Mouse (Mus musculus) urinary bladder, postnatal 10 days (tissue): ENCODE measurements around the gene Trappc12.

Source experiments
- DNase-seq: peaks from one replicate; pipeline ENCODE4 v3.0.0; 2022; ENCODE audit warnings: low spot score

Gene Trappc12

DNA sequence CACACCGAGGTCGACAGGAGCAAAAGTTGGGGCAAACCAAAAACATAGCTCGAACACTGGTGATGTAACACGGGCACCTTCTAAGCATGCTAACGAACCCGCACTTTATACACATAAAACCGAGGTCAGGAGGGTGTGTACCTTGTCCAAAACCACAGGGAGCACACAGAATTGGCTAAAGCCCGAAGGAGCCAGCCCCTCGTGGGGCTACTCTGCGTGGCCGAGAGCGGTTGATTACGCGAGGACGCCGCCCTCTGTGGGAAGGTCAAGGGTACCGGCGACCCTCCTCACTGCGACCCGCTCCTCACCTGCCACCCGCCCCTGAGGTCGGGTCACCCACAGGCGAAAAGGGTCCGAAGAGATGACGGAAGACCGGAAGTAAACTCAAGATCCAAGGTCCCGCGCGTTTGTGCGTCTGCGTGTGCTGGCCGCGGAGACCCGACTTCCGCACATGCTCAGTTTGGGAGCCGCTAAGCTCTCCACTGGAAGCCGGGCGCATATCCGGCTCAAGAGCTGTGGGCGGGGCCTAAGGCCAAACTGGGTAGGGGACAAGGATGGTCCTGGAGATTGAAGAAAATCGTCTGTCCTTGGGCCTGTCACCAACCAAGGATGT, at the start of gene Trappc12:
Trappc12 (minus strand) TSS at position 452 of the 613 bp plus-strand sequence.
- DNase-seq = peak; percentile 25

GRCm38 (mm10) chr12:28799798-28800411, 49.6 kb upstream of the Trappc12 start:
- no peak for DNase-seq

DNA sequence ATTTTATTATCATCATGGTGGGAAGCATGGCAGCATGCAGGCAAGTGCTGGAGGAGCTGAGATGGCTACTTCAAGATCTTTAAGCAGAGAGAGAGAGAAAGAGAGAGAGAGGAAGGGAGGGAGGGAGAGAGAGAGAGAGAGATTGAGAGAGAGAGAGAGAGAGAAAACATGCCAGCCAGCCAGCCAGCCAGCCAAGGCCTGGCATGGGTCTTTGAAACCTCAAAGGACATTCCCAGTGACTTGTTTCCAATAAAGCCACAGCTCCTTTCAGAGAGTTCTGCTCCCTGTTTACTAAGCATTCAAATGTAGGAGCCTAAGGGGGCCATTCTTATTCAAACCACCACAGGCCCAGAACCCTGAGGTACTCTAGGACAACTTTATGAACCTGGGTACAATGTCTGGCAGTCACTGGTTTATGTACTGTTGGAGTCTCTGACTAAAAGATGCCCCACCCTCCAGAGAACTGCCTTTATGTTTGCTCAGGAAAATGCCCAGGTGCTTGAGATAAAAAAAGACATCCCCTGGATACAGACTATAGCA, 46.7 kb upstream of the Trappc12 start:
- DNase-seq = no peak

GRCm38 (mm10) chr12:28795041-28795440, 44.8 kb upstream of the Trappc12 start:
- DNase-seq = no peak

DNA sequence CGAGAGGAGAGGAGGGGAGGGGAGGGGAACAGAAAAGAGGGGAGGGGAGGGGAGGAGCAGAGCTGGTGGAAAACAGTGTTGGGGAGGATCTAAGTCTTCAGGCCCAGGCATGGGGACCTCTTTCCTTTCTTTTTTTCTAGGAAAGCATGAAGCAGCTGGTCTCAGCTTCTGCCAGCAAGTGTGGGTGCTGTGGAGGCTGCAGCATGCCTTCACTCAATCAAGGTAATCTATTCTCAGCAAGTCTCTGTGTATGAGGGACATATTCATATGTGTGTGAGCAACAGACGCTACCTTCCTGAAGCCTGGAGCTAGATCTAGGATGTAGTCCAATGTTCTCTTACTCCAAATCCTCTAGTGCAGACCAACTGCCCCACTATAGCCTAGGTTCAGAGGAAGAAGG, 43.4 kb upstream of the Trappc12 start:
- no peak for DNase-seq

GRCm38 (mm10) chr12:28792613-28793012, 42.3 kb upstream of the Trappc12 start:
- no peak for DNase-seq

DNA sequence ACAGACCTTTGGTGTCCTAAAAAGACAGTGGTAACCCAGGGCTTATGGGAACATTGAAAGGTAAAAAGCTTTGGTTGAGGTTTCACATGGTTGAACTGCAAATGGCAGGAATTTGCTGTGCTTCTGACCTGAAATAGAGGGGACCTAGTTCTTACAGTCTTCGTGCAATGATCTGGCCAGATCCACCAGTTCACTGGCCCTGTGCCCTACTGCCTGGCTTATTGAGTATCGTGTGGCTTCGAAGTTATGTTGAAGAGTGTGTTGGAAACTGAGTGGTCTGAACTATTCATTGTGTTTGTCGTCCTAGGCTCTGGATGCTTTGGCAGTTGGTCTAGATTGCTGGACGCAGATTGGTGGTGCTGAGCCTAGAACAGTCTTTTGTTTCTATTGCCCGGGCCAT, 36.0 kb upstream of the Trappc12 start:
- DNase-seq = no peak

DNA sequence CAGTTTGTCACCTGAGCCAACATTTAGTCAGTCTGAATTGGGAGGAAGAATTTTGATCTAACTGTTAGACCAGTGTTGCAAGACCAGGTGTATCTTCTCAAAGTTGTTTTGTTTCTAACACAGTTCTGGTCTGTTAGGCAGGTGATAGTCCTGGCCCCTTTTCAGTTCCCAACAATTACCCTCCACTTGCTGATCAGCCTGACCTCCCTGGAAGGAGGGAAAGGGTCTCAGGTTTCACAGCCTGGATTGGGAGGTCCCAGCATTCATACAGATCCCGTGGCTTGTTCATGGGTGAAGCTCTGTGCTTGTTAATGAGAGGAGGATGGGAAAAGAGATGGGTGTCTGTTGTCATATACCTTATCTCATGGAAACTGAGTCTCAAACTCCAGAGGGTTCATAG, 35.0 kb upstream of the Trappc12 start:
- no peak for DNase-seq

GRCm38 (mm10) chr12:28784864-28785263, 34.6 kb upstream of the Trappc12 start:
- no peak for DNase-seq

GRCm38 (mm10) chr12:28784355-28784754, 34.1 kb upstream of the Trappc12 start:
- DNase-seq = no peak

- no peak for DNase-seq
Measured at GRCm38 (mm10) chr12:28782637-28783036, 32.4 kb upstream of the Trappc12 start.

DNA sequence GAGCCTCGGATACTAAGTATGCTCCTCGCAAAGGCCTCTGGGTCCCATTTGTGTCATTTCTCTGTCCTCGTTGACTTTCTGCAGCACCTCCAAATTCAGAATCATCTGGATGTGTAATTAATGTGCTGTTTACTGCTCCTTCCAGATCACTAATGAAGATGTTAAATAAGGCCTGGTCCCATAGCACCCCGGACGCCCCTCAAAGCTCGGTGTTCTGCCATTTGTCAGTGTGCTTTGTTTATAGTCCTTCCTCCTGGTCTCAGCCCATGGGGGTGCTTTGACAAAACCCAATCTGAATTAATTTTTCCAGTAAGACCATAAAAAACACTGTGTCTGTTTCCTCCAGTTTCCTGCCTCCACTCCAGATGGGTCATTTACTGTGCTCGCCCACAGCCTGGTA, 29.9 kb upstream of the Trappc12 start:
- no peak for DNase-seq

DNA sequence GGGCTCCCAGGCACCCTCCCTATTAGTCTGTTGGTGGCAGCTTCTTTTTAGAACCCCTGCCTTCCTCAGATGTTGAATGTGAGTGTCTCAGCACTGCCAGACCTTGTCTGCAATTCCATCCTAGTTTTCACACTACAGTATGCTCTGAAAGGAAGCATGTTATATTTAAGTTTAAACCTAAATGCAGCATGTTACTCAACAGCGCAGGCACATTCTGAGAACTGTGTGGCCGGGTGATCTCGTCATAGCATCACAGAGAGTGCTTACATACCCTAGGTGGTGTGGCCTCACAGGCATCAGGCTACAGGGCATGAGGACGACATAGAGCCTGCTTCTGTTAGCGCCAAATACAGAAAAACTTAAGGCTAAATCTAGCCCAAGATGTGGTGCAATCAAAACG, 25.4 kb upstream of the Trappc12 start:
- DNase-seq = no peak

DNA sequence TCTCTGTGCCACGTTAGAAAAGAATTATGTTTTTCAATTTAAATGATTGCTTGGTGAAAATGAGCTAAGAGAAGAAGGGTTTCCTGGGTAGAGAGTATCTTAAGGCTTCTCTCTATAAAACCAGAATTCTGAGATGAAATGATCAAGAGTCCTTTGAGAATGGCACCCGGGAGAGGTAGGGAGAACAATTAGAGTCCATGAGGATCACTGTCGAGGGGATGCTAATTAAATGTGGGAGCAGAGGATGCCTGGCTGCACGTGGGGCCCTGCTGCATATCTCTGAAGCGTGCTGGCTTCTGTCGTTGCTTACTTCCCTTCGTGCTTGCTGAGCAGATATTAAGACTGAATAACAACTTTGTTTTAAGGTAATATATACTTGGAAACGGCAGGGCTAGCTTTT, 24.8 kb upstream of the Trappc12 start:
- DNase-seq = no peak

DNA sequence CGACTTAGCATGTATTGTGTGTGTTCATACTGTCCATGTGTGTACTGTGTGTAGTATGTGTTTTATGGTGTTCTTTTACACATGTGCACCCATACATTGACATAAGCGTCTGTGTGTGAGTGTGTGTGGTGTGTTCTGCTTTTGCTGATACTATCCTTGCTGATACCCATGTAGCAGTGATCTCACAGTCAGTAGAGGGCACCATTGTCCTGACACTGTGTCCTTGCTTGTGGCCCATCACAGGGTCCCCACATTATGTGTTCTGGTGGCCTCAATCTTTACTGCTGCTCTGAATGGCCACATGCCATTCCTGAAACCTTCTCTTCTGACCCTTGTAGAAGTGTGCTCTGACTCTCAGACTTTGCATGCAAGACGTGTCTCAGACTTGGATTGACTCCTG, 23.5 kb upstream of the Trappc12 start:
- no peak for DNase-seq

DNA sequence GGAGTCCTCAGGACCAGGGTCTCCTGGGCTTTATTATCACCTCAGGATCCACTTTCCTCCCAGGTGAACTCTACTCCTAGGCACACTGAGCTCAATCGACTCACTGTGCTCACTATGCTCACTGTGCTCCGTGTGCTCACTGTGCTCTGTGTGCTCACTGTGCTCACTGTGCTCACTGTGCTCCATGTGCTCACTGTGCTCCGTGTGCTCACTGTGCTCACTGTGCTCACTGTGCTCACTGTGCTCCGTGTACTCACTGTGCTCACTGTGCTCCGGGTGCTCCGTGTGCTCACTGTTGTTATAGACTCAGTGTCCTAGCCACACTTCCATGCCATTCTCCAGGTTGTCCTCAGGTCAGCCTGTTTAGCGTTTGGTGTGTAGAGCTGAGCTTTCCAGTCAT, 19.7 kb upstream of the Trappc12 start:
- DNase-seq = no peak

- no peak for DNase-seq
Measured at GRCm38 (mm10) chr12:28756019-28756418, 5.7 kb upstream of the Trappc12 start.

GRCm38 (mm10) chr12:28751508-28752263, 1.4 kb upstream of the Trappc12 start, which contains the start of gene Eipr1:
Eipr1 (plus strand) TSS chr12:28751803.
- DNase-seq = peak; percentile 38

GRCm38 (mm10) chr12:28750876-28751275, 604 bp upstream of the Trappc12 start:
- DNase-seq = no peak

GRCm38 (mm10) chr12:28743328-28743727, 6.9 kb downstream of the Trappc12 start:
- no peak for DNase-seq

DNA sequence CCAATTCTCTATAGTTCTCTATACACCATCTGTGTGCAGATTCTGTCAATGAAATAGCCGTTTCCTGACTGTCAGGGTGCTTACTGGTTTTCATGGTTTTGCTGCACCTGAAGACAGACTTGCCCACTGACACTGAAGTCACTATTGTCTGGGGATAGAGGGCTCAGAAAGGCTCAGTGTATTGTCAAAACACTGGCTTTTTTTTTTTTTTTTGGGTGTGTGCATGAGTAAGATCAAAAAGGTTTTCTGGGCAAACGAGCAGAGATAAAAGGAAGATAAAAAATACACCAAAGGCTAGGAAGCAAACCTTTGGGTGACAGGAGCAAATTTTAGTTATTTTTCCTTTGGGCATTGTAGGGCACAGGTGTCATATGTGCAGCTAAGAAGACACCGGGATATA, 15.0 kb downstream of the Trappc12 start:
- no peak for DNase-seq

DNA sequence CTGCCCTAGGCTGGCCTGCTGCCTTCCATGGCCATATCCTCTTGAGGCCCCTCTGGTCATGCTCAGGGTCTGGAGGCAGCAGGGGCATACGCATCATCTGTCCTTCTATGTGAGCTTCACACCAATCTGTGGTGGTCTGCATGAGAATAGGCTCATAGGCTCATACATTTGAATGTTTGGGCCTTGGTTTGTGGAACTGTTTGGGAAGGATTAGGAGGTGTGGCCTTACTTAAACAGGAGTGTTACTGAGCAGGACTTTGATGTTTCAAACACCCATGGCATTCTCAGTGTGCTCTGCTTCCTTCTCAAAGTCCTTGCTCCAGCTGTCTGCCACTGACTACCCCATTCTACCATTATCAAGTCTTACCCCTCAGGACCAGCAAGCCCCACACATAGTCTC, 16.0 kb downstream of the Trappc12 start:
- no peak for DNase-seq
